Mouse (Mus musculus): Measurements from ENCODE around the gene Adra2a.

Adra2a gene

DNA sequence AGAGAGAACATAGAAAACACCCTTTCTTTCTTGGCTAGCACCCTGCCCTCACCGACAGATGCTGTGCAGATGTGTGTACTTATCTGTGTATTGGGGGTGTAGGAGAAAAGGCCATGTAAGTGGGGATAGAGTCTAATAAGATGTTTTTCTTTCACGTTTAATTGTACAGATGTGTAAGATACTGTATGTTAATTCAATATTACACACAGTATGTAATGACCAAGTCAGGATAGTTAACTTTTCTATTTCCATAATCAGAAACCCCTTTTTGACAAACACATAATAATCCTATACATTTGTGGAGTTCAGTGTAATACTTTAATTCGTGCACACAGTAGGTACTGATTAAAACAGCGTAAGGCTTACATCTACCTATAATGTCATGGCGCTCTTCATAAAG is at the start of gene Adra2a:
TSS of gene Adra2a (plus strand) at position 301 of the 400 bp plus-strand sequence.
- no peak for DNase-seq (ENCODE audit: low spot score in 2 of 2)

DNA sequence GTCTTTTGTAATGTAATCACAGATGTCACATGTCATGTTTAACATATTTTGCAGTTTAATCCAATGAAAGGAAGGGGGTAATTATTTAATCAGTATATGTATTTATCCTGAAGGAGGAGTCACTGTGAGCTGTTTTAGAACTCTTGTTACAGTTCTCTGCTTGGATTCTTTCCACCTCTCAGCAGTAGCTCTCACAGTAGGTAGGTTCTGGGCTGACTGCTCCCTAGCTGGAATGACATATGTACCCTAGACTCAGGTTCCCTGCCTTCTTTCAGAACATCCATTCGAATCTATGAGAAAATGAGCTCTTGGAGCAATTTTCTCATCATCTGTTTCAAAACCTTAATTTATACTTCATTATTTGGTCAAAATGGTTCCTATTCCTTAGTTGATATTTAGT is 49.7 kb upstream of the Adra2a start:
- no peak for DNase-seq (ENCODE audit: low spot score in 2 of 2)

DNA sequence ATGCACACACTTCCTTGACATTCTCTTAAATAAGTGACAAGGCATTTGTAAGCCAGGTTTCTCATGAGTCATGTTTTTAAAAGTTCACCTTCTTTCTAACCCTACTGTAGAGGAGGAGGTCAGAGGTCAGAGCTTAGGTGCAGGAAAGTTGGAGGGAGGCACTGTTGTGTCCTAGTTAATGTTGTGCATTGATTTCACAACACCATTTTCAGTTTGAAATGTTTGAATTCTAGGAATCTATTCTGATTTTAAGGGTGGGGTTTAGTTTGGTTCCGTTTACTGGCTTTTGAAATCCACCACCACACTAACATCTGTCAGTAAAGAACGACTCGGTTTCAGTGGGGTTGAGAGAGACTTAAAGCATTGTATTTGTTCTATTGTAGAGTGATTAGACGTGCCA is 33.0 kb upstream of the Adra2a start:
- no peak for DNase-seq (ENCODE audit: low spot score in 2 of 2)

DNA sequence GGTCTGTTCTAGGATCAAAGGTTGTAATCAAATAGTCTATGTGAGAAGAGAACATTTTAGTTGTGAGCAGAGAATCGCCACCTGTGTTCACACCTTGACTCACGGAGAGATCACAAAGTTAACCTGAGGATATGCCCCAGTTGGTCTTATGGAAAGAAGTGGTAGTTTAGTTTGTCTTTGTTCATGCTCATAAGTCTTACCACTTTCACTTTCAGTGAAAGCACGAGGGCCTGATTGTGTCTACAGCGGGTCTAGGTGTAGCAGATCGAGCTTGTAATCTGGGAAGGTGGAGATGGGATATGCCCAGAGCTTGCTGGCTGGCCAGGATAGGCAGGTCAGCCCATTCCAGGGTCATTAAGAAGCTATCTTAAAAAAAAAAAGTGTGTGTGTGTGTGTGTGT is 29.0 kb upstream of the Adra2a start:
- no peak for DNase-seq (ENCODE audit: low spot score in 2 of 2)

DNA sequence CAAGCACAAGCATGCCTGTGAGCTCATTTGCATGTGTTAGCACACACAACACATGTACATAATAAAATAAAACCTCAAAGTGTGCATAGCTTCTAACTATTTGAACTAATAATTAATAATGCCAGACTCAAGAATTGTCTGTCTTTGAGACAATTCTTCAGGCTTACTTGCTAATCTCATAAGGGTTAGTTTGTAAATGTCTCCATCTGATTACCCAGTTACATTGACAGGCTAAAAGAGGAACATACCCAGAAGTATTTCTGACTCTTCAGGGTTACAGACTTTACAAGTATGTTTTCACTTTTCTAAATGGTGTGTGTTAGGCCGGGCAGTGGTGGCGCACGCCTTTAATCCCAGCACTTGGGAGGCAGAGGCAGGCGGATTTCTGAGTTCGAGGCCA is 28.4 kb upstream of the Adra2a start:
- no peak for DNase-seq (ENCODE audit: low spot score in 2 of 2)

DNA sequence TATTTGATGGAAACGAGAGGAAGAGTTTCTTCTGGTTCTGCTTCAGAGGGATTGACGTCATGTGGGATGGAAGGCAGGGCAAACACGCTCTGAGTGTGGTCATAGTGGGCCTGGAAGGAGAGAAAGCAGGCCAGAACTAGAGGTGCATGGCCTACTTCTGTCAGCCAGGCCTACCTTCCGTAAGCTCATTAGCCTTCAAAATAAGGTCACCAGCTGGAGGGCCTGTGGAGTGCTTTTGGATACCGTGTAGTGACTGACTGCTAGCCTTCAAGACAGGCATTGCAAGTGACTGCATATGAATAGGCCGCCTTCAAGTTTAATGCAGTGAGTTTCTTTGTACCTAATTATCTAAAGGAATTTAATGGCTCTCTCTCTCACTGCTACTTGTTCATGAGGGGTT is 8.9 kb upstream of the Adra2a start:
- no peak for DNase-seq (ENCODE audit: low spot score in 2 of 2)

DNA sequence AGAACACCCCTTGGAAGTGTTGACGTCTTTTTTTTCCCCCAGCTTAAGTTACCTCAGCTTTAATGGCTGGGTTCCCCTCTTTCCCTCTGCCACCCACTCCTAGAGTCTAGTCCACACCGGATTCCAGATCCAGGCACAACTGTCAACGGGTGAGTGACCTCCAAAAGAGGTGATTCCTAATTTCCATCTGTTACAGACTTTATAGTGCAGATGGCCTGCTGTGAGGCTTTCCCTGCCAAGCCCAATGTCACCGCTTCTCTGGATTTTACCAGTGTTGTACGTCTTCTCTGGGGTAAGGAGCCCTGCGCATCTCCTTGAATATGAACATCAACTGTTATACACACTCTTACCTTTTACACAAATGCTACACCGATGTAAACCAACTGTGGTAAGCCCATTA is 4.5 kb upstream of the Adra2a start:
- no peak for DNase-seq (ENCODE audit: low spot score in 2 of 2)

DNA sequence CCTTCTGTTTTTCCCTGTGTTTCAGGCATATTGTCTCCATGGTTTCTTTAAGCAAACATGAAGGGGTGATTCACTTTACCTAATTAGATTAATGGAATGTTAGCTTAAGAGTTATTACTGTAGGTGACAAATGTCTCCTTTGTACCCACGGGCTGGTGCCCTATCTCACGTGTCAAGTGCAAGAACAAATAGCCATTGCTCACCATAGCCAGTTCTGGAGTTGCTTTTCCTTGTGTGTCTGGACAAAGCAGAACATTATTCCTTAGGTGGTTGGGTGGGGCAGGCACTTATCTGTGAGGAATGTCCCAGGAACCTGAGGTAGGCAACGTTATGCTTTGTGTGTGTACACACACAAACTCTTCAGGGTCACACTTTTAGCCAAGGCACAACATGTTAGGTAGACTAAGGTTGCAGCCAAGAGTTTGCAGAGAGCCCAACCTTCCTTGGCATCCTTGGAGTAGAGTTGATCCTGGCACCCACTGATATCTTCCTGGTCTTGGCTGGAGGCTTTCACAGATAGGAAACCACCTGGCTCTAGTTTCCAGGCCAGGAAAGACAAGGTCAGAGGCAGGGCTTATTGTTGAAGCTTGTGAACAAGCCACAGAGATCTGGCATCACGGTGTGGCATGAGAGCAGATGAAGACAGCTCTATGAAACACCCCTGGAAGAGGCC is 3.5 kb upstream of the Adra2a start:
- no peak for DNase-seq (ENCODE audit: low spot score in 2 of 2)

DNA sequence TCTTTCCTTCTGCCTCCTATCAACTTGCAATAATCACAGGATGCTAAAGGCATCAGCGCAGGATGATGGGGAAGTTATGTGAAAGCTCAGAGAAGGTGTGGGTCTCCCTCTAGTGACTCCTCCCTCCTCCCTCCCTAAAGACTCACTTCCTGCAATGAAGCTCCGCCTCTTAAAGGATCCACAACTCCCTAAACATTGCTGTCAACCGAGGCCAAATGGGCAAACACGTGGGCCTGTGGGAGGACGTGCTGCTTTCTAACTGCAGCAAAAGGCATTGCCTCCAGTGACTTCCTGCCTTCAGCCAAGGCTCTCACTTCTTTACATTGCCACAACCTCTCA is 3.0 kb upstream of the Adra2a start:
- DNase-seq (ENCODE audit: low spot score in 2 of 2), result no peak

DNA sequence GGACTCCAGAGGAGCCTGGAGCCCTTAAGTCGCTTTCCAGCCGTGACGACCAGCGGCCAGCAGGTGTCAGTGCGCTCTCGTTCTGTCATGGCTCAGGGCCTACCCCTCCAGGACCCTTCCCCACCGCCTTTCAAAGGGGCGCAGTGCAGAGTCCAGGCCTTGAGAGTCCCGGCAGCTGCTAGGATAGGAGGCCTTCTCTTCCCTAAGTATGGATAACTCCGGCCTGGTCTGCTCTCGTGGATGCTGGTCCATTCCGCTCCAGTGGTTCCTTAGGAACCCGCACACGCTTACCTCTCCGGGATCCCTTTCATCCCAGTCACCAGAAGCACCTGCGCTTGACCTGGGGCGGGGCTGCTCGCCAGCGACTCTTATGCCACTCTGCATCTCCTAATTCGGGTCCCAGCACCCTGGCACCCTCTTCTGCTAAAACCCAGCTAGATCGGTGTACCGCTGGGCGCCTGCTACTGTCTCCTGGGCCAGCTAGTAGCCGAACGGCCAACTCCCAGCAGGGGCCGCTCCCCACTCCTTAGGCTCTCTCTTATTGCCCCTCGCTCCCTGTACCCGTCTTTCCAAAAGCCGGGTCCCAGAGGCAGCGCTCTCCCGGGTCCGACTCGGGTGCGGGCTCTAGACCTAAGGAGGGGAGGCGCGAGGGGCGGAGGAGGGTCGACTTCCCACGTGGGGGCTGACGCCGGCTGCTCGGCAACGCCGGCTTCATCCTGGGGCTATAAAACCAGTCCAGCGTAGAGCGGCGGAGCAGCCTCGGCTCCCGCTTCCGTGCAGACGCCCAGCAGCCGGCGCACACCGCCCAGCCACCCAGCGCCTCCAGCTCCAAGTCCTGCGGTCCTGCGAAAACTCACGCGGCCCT is 788 bp downstream of the Adra2a start:
- peak; percentile 22 to 51 for DNase-seq (ENCODE audit: low spot score in 2 of 2)

DNA sequence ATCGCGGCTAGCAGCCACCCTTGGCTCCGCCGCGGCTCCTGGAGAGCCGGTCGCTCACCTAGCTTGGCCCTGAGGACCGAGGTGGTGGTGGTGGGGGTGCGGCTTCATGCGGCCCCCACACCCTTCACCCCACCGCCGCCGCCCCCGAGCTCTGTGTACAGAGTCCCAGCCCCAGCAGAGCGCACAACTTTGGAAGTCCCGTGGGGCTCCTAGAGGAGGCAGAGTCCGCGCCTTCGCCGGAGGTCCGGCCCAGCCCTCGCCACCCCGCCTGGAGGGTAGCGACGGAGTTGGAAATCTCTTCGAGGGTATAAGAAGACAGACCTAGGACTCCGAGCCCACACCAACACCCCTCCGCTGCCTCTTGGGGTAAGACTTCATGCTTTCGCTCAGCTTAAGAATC is 1.5 kb downstream of the Adra2a start:
- DNase-seq (ENCODE audit: low spot score in 2 of 2), result peak; percentile 7 to 19

DNA sequence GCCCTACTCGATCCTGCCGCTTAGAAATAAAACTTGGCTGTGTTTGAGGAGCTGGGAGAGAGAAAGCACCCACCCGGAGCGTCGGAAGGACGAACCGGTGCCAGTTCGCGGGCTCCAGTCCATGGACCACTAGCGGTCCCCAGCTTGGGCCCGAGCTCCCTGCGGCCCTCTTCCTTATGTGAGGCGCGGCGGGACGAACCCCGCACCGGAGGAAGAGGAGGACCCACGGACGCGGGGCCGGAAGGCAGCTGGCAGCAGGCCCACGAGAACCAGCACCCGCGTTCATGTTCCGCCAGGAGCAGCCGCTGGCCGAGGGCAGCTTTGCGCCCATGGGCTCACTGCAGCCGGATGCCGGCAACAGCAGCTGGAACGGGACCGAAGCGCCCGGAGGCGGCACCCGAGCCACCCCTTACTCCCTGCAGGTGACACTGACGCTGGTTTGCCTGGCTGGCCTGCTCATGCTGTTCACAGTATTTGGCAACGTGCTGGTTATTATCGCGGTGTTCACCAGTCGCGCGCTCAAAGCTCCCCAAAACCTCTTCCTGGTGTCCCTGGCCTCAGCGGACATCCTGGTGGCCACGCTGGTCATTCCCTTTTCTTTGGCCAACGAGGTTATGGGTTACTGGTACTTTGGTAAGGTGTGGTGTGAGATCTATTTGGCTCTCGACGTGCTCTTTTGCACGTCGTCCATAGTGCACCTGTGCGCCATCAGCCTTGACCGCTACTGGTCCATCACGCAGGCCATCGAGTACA is 2.2 kb downstream of the Adra2a start:
- peak; percentile 15 to 27 for DNase-seq (ENCODE audit: low spot score in 2 of 2)

DNA sequence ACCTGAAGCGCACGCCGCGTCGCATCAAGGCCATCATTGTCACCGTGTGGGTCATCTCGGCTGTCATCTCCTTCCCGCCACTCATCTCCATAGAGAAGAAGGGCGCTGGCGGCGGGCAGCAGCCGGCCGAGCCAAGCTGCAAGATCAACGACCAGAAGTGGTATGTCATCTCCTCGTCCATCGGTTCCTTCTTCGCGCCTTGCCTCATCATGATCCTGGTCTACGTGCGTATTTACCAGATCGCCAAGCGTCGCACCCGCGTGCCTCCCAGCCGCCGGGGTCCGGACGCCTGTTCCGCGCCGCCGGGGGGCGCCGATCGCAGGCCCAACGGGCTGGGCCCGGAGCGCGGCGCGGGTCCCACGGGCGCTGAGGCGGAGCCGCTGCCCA is 2.7 kb downstream of the Adra2a start:
- DNase-seq (ENCODE audit: low spot score in 2 of 2), result peak in 1 of 2 experiments; percentile 17

DNA sequence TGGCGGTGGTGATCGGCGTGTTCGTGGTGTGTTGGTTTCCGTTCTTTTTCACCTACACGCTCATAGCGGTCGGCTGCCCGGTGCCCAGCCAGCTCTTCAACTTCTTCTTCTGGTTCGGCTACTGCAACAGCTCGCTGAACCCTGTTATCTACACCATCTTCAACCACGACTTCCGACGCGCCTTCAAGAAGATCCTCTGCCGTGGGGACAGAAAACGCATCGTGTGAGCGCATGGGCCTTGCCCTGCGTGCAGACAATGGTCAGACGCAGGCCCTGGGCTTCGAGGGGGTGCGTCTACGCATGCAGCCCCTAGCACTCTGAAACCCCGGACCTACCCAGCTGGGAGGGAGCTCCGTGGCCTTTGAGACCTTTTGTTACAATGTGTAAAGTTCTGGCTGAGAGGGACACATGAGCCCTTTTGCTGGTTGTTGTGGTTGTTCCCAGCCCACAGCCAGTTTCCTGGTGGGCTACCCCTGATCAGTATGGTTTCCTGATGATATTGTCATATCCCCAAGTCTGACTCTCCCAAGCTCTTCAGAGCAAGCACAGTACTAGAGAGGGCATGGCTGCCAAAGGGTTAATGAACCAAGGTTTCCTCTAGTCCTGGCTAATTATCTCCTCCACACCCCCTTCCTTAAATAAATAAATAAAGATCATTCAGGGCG is 3.6 kb downstream of the Adra2a start:
- DNase-seq (ENCODE audit: low spot score in 2 of 2), result peak in 1 of 2 experiments; percentile 24

DNA sequence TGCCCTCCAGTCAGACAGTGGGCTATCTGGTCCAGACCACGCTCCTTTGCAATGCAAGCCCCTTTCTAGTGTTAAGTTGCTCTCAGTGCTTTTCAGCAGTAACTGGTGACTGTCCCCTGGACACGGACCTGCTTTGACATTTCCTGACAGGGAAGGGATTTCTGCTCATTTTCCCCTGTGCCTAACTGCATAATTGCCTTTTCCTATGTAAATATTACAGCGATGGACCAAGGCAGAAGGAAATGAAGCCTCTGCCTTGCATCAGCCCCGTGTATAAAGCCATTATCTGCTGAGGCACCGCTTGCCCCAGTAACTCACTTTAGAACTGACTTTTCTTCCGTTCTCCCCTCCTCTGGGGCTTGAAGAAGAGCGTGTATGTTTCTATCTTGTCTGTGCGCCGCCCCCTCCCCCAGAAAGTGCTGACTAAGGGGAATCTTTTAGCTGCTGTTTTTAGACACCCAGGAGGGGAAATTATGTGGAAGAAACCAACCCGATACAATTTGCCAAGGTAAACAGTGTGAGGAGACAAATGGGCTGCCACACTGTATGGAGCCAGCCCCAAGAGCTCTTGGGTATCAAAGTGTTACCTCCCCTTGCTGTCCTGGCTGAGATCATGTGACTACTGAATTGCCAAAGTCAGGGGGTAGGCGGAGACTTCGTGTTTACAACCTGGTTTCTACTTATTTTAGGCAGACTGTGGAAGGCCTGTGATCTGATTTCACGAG is 4.4 kb downstream of the Adra2a start:
- no peak for DNase-seq (ENCODE audit: low spot score in 2 of 2)

DNA sequence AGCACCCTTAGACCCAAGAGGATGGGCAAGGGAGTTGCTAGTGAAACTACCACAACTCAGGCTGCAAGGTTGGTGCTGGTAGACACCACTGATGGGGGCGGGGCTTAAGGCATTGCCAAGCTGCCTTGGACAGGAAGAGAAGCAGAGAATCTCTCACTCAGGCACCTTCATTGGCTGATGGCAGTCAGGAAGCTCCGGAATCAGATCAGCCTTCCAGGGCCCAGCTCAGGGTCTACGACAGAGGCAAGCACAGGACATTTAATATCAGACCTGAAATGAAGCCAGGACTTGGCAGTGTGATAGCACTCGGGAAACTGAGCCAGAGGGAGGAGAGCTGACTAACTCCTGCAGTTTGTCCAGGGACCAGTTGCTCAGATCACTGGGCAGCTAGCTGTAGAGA is 7.7 kb downstream of the Adra2a start:
- peak in 1 of 2 experiments; percentile 14 for DNase-seq (ENCODE audit: low spot score in 2 of 2)

DNA sequence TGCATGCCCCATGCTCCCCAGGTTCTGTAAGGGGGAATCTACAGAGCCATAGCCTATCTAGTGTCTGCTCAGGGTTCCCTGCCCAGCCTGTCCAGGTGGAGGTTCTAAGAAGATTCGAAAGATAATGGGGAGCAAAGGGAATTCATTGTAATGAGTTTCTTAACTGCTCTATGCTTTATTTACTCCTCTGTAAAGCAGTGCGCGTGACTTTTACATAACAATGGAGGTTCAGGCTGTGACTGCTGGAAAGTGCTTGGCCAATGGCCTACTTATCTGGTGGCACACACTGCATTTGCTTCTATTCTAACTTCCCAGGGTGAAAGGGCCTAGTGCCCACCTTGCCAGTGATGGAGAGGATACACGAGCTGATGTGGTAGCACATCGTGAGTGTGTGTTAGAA is 11.9 kb downstream of the Adra2a start:
- DNase-seq (ENCODE audit: low spot score in 2 of 2), result no peak

DNA sequence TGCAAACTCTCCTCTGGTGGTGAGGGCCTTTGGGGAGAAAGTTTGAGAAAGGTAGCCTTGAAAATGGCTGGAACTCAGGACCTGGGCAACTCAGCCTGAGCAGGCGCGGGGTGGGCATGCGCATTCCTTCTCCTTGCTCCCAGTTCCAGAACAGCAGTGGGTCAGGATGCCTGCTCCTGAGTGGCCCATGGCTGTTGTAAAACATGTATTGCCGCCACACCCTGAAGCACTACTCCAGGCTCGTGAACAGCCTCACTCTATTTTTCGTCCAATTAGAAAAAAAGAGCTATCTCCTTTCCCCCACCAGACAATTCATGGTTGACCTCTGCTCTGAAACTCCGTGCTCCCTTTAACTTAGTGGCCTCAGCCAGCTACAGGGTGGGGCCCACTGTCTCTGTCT is 24.5 kb downstream of the Adra2a start:
- no peak for DNase-seq (ENCODE audit: low spot score in 2 of 2)

DNA sequence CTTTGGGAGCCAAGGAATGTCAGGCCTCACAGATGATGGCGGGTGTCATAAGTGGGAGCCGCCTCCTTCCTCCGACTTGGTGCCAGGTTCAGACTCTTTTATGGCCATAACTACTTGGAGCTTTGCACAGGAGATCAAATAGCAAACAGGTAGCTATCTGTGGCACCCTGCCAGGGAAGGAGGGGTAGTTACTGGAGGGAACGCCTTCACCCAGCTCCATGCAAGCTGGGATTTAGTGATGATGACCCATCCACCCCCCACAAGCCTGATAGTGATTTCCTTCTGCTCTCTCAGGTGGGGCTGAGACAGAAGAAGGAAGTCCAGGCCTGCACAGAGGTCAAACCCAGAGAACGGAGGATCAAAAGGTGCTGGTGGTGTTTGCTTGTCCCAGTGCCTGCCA is 26.6 kb downstream of the Adra2a start:
- no peak for DNase-seq (ENCODE audit: low spot score in 2 of 2)

DNA sequence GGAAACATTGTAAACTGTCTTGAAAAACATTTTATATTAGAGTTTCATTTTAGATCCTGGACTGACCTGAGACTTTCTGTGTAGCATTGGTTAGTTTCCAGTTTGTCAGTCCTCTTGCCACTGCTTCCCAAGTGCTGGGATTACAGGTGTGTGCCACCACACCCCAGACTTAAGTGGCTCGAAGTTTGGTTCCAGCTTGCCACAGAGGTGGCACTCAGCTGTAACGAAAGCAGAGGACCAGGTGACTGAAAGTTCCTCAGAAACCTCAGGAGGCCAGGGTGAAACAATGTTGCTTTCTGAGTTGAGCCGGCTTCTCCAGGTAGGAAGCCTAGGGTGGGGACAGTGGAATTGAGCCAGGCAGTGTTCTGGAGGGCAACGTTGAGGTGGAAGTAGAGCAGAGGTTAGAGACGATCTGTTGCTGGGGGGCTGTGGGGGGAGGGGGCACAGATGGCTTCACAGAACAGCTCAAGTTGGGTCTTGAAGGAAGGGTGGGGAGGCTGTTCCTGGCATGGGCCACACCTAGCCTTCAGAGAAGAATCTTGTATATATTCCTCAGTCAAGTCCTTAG is 28.4 kb downstream of the Adra2a start:
- DNase-seq (ENCODE audit: low spot score in 2 of 2), result no peak

Data from spleen, postnatal 10 days (tissue).